Mouse (Mus musculus) small intestine, adult 2 months (tissue): ENCODE measurements around the gene Gprc5d. TPM values are rescaled to one million over a fixed set of nuclear protein-coding genes. Genes with fewer than 3 reads are reported as not detected.

Experiments used
- H3K27ac ChIP-seq: fragments of 200-500 bp; 2 replicates; pipeline ENCODE4 v1.5.1; 2012; ENCODE audit warnings: low read depth, low read length, control low read depth, inconsistent platforms; ENCODE audit not compliant: insufficient read depth
- H3K27me3 ChIP-seq: fragments of 200-500 bp; 2 replicates; pipeline ENCODE4 v1.6.1; 2012; ENCODE audit warnings: mild to moderate bottlenecking, moderate library complexity, low read length, inconsistent platforms; ENCODE audit not compliant: control insufficient read depth, insufficient read depth
- H3K36me3 ChIP-seq: fragments of 200-500 bp; 2 replicates; pipeline ENCODE4 v1.6.1; 2012; ENCODE audit warnings: mild to moderate bottlenecking, low read length, control low read depth, inconsistent platforms; ENCODE audit not compliant: control insufficient read depth, insufficient read depth
- H3K4me1 ChIP-seq: fragments of 200-500 bp; 2 replicates; pipeline ENCODE4 v1.6.1; 2012; ENCODE audit warnings: low read length, inconsistent platforms, mixed read lengths; ENCODE audit not compliant: control insufficient read depth, insufficient read depth, insufficient read length
- H3K4me3 ChIP-seq: fragments of 200-500 bp; 2 replicates; pipeline ENCODE4 v1.5.1; 2012; ENCODE audit warnings: low read depth, mild to moderate bottlenecking, control low read depth, inconsistent platforms, low read length, moderate library complexity
- CTCF ChIP-seq: fragments of 200-500 bp; IDR thresholded peaks from 2 replicates; pipeline ENCODE4 v1.5.1; 2012; ENCODE audit warnings: low read depth, mild to moderate bottlenecking, control low read depth, inconsistent platforms, low read length, moderate library complexity, mixed read lengths; ENCODE audit not compliant: insufficient replicate concordance, insufficient read length; ENCODE audit errors: extremely low read depth
- POLR2A ChIP-seq: fragments of 200-500 bp; IDR thresholded peaks from 2 replicates; pipeline ENCODE4 v1.6.1; 2012; ENCODE audit warnings: low read depth, mild to moderate bottlenecking, control low read depth, inconsistent platforms, low read length, moderate library complexity
- WGBS: fragments of 180-500 bp; shearing (Covaris S2); methylation state at CpG from one replicate; pipeline ENCODE4 v1.1.7; 2018; 5-methylcytosine and 5-hydroxymethylcytosine counted together
- polyA plus RNA-seq: library from polyadenylated mRNA; depleted of rRNA; stranded (reverse); fragments of >200 nt; gene quantifications from 2 replicates; pipeline ENCODE4 v1.2.3, GENCODE M21; 2012; rRNA removed

Gene Gprc5d
- polyA plus RNA-seq: not detected in 2 replicates

DNA sequence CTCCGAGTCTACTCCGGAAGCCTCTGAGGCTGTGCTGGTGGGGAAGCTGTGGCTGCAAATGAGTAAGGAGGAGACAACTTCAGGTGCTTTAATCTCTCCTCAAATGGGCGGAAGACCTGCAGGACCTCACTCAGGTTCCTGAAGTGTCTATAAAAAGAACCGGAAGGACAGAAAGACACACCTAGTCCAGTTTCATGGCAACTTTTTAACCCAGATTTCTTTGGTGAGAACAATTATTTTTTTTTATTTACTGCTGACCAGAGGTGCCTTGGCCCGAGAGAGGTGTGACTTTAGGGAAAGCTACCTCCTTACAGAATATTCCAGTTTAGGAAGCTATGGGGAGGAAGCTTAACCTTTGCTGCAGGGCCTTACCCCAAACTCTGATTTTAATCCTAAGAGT lies at the start of gene Gprc5d:
Gene Gprc5d, minus strand, starts transcription at position 101 of the 400 bp plus-strand sequence.
- no peak for TF ChIP-seq POLR2A
- no peak for TF ChIP-seq CTCF
- WGBS: 79% methylated on average over 5 of the region's 5 CpGs
- H3K4me1 ChIP-seq: no peaks in the 10 kb centered on the region
- H3K36me3 ChIP-seq: no peaks in the 10 kb centered on the region
- H3K27ac ChIP-seq: no peak within 1 kb of the TSS
- no peaks in the 10 kb centered on the region for H3K27me3 ChIP-seq
- no peak within 1 kb of the TSS for H3K4me3 ChIP-seq

DNA sequence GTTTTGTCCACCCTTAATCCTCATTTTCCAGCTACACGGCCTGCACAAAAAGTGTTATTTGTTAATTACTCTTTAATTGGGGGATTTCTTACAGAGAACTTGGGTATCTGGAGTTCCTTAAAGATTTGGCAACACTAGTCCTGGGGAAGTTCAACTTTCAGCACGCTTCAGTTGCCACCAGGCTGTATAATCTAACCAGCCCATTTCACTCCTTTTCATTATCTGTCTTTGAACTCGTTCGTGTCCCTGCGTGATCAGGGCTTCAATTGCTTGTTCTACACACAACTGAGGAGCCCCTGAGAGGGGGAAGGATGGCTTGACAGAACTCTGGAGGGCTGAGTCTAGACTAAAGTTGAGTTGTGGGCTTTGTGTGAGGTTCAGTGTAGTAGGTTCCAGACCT lies 48.6 kb upstream of the Gprc5d start:
- H3K27ac ChIP-seq: no peak overlapping the region
- 82% methylated on average over 5 of the region's 5 CpGs for WGBS
- TF ChIP-seq CTCF (no peak), POLR2A (no peak)
- peaks cover 5% of the 10 kb centered on the region for H3K4me1 ChIP-seq
- H3K36me3 ChIP-seq: no peaks in the 10 kb centered on the region
- H3K4me3 ChIP-seq: no peak overlapping the region
- no peaks in the 10 kb centered on the region for H3K27me3 ChIP-seq

DNA sequence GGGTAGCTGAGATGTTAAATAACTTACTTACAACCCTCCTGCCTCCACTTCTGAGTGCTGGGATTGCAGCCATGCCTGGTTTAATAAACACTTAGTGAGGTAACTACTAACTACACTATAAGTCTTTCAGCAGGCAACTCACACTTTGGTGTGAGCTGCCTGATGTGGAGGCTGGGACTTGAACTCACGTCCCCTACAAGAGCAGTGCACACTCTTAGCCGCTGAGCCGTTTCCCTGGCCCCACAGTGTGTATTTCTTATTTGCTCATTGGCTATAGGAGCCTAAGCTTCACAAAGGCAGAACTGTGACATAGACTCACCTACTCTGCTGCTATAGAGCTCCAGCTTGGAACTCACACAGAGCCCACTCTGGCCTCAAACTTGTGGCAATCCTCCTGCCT lies 48.2 kb upstream of the Gprc5d start:
- no peaks in the 10 kb centered on the region for H3K36me3 ChIP-seq
- no peaks in the 10 kb centered on the region for H3K27me3 ChIP-seq
- TF ChIP-seq CTCF (no peak), POLR2A (no peak)
- no peak overlapping the region for H3K27ac ChIP-seq
- H3K4me1 ChIP-seq: peaks cover 5% of the 10 kb centered on the region
- no peak overlapping the region for H3K4me3 ChIP-seq
- WGBS: 95% methylated on average over 3 of the region's 3 CpGs

DNA sequence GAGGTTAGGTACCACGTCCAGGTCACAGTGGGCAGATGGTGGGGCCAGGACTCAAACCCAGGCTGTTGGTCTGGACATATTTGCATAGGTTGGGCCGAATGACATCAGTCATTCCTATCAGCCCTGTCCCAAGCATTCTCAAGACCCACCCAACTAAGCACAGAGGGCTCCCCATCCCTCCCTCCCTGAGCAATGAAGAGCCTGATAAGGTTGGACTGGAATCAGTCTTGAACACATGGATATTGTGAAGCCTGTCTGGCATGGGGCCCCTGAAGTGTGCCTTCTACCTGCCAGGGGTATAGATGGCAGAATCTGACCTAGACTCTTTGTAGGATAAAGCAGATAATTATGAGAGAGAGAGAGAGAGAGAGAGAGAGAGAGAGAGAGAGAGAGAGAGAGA lies 47.6 kb upstream of the Gprc5d start:
- no peaks in the 10 kb centered on the region for H3K36me3 ChIP-seq
- H3K27me3 ChIP-seq: no peaks in the 10 kb centered on the region
- 77% methylated on average over 2 of the region's 2 CpGs for WGBS
- TF ChIP-seq CTCF (no peak), POLR2A (no peak)
- H3K27ac ChIP-seq: no peak overlapping the region
- H3K4me1 ChIP-seq: peaks cover 5% of the 10 kb centered on the region
- H3K4me3 ChIP-seq: no peak overlapping the region

DNA sequence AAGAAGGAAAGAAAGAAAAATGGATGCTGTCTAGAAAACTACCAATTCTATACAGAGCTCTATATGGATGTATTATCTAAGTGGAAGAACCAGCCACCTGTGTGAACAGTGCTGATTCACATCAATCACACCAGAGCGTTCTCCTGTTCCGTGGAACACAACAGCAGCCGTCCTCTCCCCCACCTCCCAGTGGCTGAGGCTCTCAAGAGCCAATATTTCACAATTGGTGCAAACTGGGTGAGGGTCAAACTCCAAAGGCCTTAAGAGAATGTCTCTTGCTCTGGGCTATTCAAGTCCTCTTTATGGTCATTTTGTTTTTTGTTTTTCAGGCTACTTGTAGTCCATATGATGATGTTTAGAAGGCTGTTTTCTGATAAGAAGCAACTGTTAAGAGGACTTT lies 47.1 kb upstream of the Gprc5d start:
- Histone ChIP-seq H3K36me3 (no peaks in the 10 kb centered on the region), H3K27ac (no peak overlapping the region), H3K4me3 (no peak overlapping the region), H3K27me3 (no peaks in the 10 kb centered on the region), H3K4me1 (peaks cover 5% of the 10 kb centered on the region)
- TF ChIP-seq POLR2A: no peak
- no peak for TF ChIP-seq CTCF
- WGBS: 73% methylated on average over 3 of the region's 3 CpGs

DNA sequence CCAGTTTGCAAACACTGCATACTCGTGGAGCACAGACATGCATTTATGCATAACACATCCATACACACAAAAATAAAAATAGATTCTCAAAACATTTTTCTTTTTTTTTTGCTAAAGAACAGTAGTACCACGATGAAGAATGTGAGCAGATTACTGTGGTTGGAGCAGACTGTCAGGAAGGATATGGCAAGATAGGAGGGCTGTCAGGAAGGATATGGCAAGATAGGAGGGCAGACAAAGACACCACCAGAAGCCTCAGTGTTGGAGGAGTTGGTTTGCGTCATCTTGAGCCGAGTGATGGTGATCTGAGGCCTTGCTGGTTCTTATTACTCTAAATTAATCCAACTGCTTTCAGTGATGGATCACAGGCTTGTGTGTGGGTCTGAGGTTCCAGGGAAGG lies 44.8 kb upstream of the Gprc5d start:
- Histone ChIP-seq H3K36me3 (no peaks in the 10 kb centered on the region), H3K27me3 (no peaks in the 10 kb centered on the region), H3K27ac (no peak overlapping the region), H3K4me1 (peaks cover 3% of the 10 kb centered on the region), H3K4me3 (no peak overlapping the region)
- 82% methylated on average over 4 of the region's 4 CpGs for WGBS
- TF ChIP-seq POLR2A (no peak), CTCF (no peak)

DNA sequence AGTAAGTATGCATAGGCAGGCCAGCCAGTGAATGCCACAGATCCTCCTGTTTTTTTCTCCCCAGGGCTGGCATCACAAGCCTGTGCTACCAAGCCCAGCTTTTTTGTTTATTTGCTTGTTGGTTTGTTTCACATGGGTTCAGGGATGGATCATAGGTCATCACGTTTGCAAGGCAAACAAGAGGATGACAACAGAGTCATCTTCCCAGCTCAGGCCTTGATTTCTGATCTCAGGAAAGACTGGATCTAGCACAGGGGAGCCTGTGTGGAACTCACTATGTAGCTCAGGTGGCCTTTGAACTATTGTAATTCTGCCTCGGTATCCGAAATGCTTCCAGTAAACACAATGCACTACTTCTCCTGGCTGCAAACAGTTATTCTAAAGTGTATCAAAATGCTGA lies 44.2 kb upstream of the Gprc5d start:
- H3K4me3 ChIP-seq: no peak overlapping the region
- no peak overlapping the region for H3K27ac ChIP-seq
- H3K4me1 ChIP-seq: no peaks in the 10 kb centered on the region
- H3K27me3 ChIP-seq: no peaks in the 10 kb centered on the region
- no peak for TF ChIP-seq POLR2A
- no peak for TF ChIP-seq CTCF
- 86% methylated on average over 3 of the region's 3 CpGs for WGBS
- no peaks in the 10 kb centered on the region for H3K36me3 ChIP-seq

DNA sequence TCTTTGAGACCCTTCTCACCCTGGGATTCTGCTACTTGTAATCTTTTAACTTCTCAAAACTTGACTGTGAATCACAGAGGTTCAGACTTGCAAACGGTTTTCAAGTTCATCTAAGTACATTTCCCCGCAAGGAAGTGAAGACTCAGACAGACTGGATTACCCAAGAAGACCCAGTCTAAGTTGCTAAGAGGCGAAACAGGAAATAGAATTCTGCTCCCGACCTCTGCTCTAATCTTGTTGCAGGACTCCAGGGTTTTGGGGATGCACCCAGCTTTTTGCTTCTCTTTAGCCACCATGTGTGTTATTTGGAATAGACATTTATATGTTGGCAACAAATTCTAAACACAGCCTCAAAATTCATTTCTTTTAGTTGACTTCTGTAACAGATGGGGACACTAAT lies 43.3 kb upstream of the Gprc5d start:
- peaks cover 3% of the 10 kb centered on the region; the same call in 1 of the 2 replicates for H3K4me1 ChIP-seq
- H3K27me3 ChIP-seq: no peaks in the 10 kb centered on the region
- no peak overlapping the region for H3K4me3 ChIP-seq
- H3K36me3 ChIP-seq: no peaks in the 10 kb centered on the region
- no peak overlapping the region for H3K27ac ChIP-seq
- TF ChIP-seq CTCF (no peak), POLR2A (no peak)
- WGBS: 63% methylated on average over 4 of the region's 4 CpGs
